Mouse (Mus musculus) embryonic fibroblast, embryonic 13.5 days (primary cell): ENCODE measurements around the gene Myl6.
"Not testable (repeated sequence)": the region's sequence is repeated elsewhere in the genome, so short reads cannot be mapped to it uniquely, and the experiment has no call there.

Source experiments
- CTCF ChIP-seq: IDR thresholded peaks from 2 replicates; pipeline ENCODE4 v1.5.1; 2011; ENCODE audit warnings: mild to moderate bottlenecking, control low read depth, low read length, moderate library complexity, borderline replicate concordance; ENCODE audit not compliant: insufficient read depth
- POLR2A ChIP-seq: IDR thresholded peaks from 2 replicates; pipeline ENCODE4 v1.6.1; 2011; ENCODE audit warnings: low read depth, mild to moderate bottlenecking, control low read depth, low read length, moderate library complexity

- not testable (repeated sequence) for TF ChIP-seq POLR2A, CTCF
These were observed 1.9 kb downstream of the Myl6 start for GRCm38 (mm10) chr10:128492051-128492450.
